Mouse (Mus musculus) forelimb bud, embryonic 11.5 days (tissue): Measurements from ENCODE around the gene Tlcd2.
A peak's percentile ranks its signal among the peaks of the same experiment; 100 is the strongest.
"Not testable (repeated sequence)": the region's sequence is repeated elsewhere in the genome, so short reads cannot be mapped to it uniquely, and the experiment has no call there.

Source experiments
- DNase-seq: peaks from one replicate; pipeline ENCODE4 v3.0.0-alpha.2; 2012; ENCODE audit warnings: low read depth, low spot score

Gene Tlcd2

DNA sequence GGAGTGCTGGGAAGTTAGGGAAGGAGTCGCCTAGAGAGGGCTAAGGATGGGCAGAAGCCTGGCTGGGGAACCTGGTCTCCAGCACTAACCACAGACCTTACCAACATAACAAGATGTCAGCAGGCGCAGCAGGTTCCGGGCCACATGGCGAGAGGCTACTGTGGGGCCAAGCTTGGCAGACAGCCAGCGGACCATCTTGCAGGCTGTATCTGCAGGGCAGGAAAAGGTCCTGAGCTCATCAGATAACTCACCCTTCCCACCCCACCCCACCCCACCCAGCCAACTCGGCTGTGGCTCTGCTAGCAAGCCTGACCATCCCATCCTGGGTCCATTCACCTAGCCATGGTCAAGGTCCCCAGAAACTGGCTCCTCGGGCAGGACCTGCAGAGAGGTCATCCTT lies 11.8 kb upstream of the Tlcd2 start:
- DNase-seq = no peak

DNA sequence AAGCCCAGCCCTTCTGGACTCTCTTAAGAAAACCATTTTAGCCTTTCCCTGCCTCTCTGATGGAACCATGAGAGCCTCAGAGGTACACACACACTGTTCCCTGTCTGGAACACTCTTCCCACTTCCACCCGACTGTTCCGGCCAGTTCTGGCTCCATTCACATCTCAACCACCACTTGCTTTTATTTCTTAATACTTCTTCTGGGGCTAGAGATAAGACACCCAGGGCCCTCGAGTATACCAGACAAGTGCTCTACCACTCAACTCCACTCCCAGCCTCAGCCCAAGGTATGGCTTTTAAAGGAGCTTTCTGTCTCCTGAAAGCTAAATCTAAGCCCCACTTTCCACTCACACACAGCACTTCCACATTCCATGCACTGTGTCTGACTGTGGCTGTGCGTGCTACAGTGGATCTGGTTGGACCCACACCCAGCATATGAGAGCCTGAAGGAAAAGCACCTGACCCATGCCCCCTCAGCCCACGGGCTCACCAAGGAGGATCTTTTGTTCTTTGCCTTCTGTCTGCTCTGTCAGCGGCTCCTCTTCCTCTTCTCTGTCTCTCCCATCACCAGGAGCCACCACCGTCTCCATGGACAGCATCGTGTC lies 11.1 kb upstream of the Tlcd2 start:
- no peak for DNase-seq

DNA sequence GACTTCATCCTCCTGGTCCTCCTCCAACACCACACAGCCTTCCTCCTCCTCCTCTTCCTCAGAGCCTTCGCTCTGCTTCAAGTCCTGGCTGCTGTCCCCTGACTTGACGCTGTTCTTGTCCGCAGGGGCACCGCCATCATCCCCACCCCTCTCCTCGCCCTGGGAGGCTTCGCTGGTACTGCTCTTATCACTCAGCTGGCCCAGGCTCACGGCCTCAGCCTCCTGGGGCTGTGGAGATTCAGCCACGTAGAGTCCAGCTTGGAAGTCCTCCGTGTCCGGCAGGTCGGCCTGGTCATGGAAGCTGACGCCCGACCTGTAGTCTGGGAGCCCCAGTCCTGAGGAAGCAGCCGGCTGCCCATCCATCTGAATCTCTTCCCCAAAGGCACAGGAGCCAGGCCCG lies 10.6 kb upstream of the Tlcd2 start:
- DNase-seq = no peak

- no peak for DNase-seq
Observed at GRCm38 (mm10) chr11:75452081-75452480, 9.4 kb upstream of the Tlcd2 start.

- DNase-seq = no peak
Observed at GRCm38 (mm10) chr11:75452812-75453557, 8.5 kb upstream of the Tlcd2 start.

- DNase-seq = peak; percentile 88
Observed at GRCm38 (mm10) chr11:75453991-75454930, 7.3 kb upstream of the Tlcd2 start, which contains the start of gene Wdr81. Gene Wdr81, minus strand, starts transcription at chr11:75454717.

DNA sequence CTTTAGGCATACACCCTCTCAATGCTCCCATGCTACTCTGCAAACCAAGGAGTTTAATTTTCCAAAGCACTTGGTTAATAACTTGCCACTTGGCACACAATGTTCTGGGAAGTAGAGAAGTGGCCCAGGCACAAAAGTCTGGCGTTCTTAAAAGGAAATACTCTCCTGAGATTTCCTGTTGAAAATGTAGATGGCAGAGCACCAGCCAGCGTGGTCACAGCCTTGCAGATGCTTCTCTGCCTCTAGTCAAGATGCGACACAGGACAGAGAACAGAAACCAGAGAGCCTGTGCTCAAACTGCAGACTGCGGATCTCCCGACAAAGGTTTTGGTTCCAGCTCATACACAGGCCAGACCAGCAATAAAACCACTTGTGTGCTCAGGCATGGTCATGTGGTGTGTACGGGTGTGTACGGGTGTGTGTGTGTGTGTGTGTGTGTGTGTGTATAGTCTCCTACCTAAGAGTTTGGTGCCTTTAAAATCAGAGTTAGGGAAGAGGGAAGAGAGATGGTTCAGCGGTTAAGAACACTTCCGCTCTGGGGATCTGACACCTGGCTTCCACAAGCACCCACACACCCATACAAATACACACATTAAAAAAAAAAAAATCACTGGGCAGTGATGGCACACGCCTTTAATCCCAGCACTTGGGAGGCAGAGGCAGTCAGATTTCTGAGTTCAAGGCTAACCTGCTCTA lies 6.3 kb upstream of the Tlcd2 start:
- no peak for DNase-seq

DNA sequence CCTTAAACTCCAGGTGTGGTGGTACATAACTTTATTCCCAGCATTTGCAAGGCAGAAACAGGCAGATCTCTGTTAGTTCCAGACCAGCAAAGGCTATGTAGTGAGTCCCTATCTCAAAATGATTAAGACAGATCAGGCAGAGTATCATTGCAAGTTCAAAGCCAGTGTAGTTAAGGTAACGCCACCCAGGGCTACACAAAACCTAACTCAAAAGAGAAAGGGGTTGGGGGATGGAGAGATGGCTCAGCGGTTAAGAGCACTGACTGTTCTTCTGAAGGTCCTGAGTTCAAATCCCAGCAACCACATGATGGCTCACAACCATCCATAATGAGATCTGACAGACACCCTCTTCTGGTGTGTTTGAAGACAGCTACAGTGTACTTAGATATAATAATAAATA lies 5.5 kb upstream of the Tlcd2 start:
- not testable (repeated sequence) for DNase-seq

GRCm38 (mm10) chr11:75456440-75456871 lies 5.1 kb upstream of the Tlcd2 start:
- no peak for DNase-seq

DNA sequence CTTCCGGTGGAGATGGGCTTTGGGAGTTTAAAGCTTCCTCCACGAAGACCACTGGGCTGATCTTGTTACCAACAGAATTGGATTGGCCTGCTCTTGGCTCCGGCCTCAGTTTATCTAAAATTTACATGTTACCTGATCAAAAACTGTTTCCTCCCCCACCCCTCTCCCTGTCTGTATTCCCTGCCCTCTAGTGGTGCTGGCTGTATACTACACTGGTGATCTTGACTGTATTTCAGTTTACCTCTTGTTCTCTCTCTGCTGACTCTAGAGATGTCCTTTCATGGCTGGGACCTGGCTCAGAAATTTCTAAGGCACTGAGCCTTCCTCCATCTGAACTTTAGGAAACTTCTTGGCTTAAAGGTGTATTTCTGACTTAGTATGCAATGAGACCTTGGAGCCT lies 3.3 kb upstream of the Tlcd2 start:
- no peak for DNase-seq

- no peak for DNase-seq
Observed at GRCm38 (mm10) chr11:75458628-75459041, 2.9 kb upstream of the Tlcd2 start.

DNA sequence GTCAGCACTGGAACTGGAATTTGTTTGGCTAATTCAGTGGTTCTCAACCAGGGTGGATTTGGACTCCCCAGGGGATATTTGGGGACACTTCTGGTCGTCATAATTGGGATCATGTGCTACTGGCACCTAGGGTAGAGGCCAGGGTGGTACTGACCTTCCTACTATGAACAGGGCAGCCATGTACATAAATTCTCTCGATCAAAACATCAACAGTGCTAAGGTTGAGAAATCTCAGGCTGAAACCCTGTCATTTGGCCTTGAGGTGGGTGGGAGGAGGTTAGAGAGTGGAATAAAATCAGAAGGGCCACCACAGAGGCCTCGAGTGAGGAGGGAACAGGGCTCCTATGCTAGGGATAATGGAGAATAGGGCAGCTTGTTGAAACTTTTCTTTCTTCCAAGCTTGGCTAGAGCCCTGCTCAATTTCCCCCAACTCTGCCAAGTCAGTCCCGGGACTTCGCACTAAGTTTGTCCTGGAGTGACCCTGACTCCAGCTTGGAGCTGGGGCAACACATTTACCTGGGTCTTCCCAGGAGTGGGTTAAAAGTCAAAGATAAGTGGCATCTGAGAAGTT lies 2.3 kb upstream of the Tlcd2 start:
- no peak for DNase-seq

DNA sequence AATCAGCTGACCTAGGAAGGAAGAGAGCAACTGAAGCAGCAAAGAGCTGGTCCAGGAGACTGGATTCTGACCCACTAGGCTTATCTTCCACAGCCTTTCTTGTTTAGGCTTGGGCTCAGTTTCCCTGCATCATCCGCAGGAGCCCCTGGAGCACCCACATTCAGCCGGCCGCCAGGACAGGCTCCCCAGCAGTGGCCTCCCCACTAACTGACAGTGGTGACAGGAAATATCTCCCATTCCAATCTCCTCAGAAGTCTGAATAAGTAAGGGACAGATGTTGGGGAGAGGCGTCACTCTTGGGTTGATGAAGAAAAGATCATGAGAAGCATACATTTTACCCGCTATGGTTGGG lies 1.8 kb upstream of the Tlcd2 start:
- no peak for DNase-seq

GRCm38 (mm10) chr11:75460103-75460843 lies 1.2 kb upstream of the Tlcd2 start:
- peak; percentile 84 for DNase-seq

DNA sequence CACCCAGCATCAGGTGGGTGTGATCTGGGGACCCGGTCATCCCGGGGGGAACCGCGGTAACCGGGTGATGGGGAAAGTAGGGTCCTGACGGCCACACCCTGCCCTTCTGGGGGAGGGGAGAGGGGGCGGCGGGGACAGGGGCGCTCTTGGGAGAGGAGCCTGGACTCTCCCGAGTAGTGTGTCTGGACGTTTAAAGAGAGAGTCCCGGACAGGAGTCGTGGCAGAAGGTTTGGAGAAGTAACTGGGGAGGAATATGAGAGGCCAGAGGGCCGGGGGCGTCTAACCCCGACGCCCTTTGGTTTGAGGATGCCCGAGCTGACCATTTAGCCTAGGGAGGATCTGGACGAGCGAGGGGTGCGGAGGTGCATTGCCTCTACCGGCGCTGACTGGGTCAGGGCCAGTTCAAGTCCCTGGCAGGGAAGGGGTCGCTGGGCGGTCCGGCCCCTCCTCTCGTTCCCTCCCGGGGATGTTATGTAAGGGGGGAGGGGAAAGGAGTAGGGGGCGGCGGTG lies 283 bp downstream of the Tlcd2 start:
- DNase-seq = no peak

GRCm38 (mm10) chr11:75462253-75462783 lies 803 bp downstream of the Tlcd2 start:
- no peak for DNase-seq

DNA sequence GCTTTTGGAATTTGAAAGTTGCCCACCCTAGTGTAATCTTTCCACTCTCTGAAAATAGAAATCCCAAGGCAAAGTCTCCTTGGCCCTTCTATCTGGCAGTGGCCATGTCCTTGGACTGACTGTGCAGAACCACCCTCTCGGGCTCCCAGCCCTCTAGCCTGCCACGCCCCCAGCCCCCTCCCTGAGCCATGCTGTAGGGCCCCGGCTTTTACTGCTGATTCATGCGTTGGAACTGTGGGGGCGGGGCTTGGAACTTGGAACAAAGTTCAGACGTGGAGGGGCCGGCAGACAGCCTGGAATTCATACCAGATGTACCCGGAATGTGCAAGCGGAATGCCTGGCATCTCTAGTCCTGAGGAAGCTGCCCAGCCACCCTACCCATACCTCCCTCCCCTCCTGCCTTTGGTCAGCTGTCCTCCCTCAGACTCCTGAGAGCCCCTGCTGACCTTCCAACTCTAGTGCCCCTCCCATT lies 1.4 kb downstream of the Tlcd2 start:
- peak; percentile 91 for DNase-seq

- DNase-seq = no peak
Observed at GRCm38 (mm10) chr11:75463624-75464023, 2.1 kb downstream of the Tlcd2 start.

DNA sequence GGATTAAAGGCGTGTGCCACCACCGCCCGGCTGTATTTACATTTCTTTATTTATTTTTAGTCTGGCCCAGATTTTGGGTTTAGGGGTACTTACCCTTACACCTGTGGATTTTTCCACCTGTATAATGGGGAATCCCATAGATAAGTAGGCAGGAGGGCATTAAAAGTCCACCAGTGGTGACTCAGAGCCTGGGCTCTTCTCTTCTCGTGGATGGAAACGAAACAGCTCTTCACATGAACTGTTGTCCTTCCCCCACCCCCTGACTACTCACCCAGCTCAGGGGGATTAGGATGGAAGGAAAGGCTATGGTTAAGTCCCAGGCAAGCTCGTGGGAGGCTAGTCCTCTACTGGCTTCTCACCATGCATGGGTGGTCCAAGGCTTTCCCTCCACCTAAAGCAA lies 2.9 kb downstream of the Tlcd2 start:
- DNase-seq = no peak

DNA sequence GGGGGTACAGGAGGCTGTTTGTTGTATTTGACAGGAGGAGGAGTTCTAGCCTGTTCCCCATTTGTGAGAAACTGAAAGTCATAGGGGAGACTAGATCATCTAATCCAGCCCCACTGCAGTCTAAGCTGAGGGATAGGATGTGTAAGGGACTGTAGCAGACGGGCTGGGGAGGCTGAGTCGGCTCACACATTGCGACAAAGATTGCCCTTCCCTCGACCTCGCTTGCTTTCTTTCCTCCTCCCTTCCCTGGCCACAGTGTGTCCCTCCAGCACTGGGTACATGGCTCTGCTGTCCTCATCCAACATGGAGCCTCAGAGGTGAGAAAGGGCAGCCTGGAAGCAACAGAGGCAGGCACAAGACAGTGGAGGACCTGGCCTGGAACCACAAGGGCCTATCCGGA lies 3.5 kb downstream of the Tlcd2 start:
- DNase-seq = no peak
